Mouse (Mus musculus) cerebellum, postnatal 36 days (tissue): ENCODE measurements at regions not wholly inside any gene's neighbourhood (a gene's known extent, or its start where the extent isn't known, plus 50 kb on each side); places are given as distances from the start of the nearest gene placed in this dataset.
"Not testable (repeated sequence)": the region's sequence is repeated elsewhere in the genome, so short reads cannot be mapped to it uniquely, and the experiment has no call there.

Experiments used
- DNase-seq, 2 experiments: peaks; one replicate each; pipeline ENCODE4 v3.0.0; 2021 to 2022; ENCODE audit warnings: mixed read lengths in 2 of 2

GRCm38 (mm10) chr16:55168433-55168832 is 129.4 kb downstream of the Zpld1 start:
- no peak for DNase-seq

- no peak for DNase-seq
Measured at GRCm38 (mm10) chr16:55166181-55166848, 131.5 kb downstream of the Zpld1 start.

GRCm38 (mm10) chr16:55162926-55163325 is 134.9 kb downstream of the Zpld1 start:
- no peak for DNase-seq

GRCm38 (mm10) chr16:55151726-55152125 is 146.1 kb downstream of the Zpld1 start:
- no peak for DNase-seq

GRCm38 (mm10) chr16:55142431-55143173 is 155.2 kb downstream of the Zpld1 start:
- no peak for DNase-seq

GRCm38 (mm10) chr16:55134961-55135360 is 162.8 kb downstream of the Zpld1 start:
- no peak for DNase-seq

- no peak for DNase-seq
Measured at GRCm38 (mm10) chr16:55097651-55098050, 200.1 kb downstream of the Zpld1 start.

- DNase-seq: no peak
Measured at GRCm38 (mm10) chr16:55087461-55087860, 210.3 kb downstream of the Zpld1 start.

- peak; percentile 41 to 49 for DNase-seq
Measured at GRCm38 (mm10) chr16:55076172-55076571, 221.6 kb downstream of the Zpld1 start.

- no peak for DNase-seq
Measured at GRCm38 (mm10) chr16:55039777-55040176, 258.0 kb downstream of the Zpld1 start.

GRCm38 (mm10) chr16:55001661-55002289 is 296.0 kb downstream of the Zpld1 start:
- DNase-seq: no peak

- DNase-seq: no peak
Measured at GRCm38 (mm10) chr16:54991595-54992240, 306.1 kb downstream of the Zpld1 start.

- DNase-seq: peak; percentile 34 to 39
Measured at GRCm38 (mm10) chr16:54983759-54984218, 314.0 kb downstream of the Zpld1 start.

- DNase-seq: no peak
Measured at GRCm38 (mm10) chr16:54970356-54970755, 327.4 kb downstream of the Zpld1 start.

- DNase-seq: no peak
Measured at GRCm38 (mm10) chr16:54943808-54944315, 353.9 kb downstream of the Zpld1 start.

GRCm38 (mm10) chr16:54928259-54928658 is 369.5 kb downstream of the Zpld1 start:
- DNase-seq: no peak

GRCm38 (mm10) chr16:54902911-54903310 is 394.9 kb downstream of the Zpld1 start:
- DNase-seq: no peak

GRCm38 (mm10) chr16:54901461-54901860 is 396.3 kb downstream of the Zpld1 start:
- no peak for DNase-seq

GRCm38 (mm10) chr16:54894661-54895060 is 403.1 kb downstream of the Zpld1 start:
- DNase-seq: no peak

GRCm38 (mm10) chr16:54857369-54857768 is 440.4 kb downstream of the Zpld1 start:
- no peak for DNase-seq

GRCm38 (mm10) chr16:54842996-54843395 is 454.8 kb downstream of the Zpld1 start:
- DNase-seq: not testable (repeated sequence)
